Mouse (Mus musculus): Measurements from ENCODE around the gene Morn4.
A peak's percentile ranks its signal among the peaks of the same experiment; 100 is the strongest.

Gene Morn4

GRCm38 (mm10) chr19:42045269-42046102 lies 40.7 kb downstream of the Morn4 start, which contains the start of gene Hoga1:
Gene Hoga1 (plus strand): TSS chr19:42045610.
- DNase-seq (ENCODE audit: extremely low spot score, low spot score), result peak; percentile 73

- DNase-seq (ENCODE audit: extremely low spot score, low spot score), result no peak
These were observed 42.2 kb downstream of the Morn4 start for GRCm38 (mm10) chr19:42043988-42044387.

- DNase-seq (ENCODE audit: extremely low spot score, low spot score), result no peak
These were observed 47.8 kb downstream of the Morn4 start for GRCm38 (mm10) chr19:42038310-42038709.

GRCm38 (mm10) chr19:42037167-42037702 lies 48.9 kb downstream of the Morn4 start:
- no peak for DNase-seq (ENCODE audit: extremely low spot score, low spot score)

- DNase-seq (ENCODE audit: extremely low spot score, low spot score), result no peak
These were observed 49.8 kb downstream of the Morn4 start for GRCm38 (mm10) chr19:42036357-42036756.

- peak; percentile 79 for DNase-seq (ENCODE audit: extremely low spot score, low spot score)
These were observed 50.5 kb downstream of the Morn4 start, which contains the start of gene Ankrd2 for GRCm38 (mm10) chr19:42035456-42036248. Gene Ankrd2 (plus strand): TSS chr19:42036000.

- DNase-seq (ENCODE audit: extremely low spot score, low spot score), result no peak
These were observed 51.2 kb downstream of the Morn4 start for GRCm38 (mm10) chr19:42034881-42035455.

- no peak for DNase-seq (ENCODE audit: extremely low spot score, low spot score)
These were observed 51.9 kb downstream of the Morn4 start for GRCm38 (mm10) chr19:42034146-42034775.

GRCm38 (mm10) chr19:42033611-42034010 lies 52.5 kb downstream of the Morn4 start:
- no peak for DNase-seq (ENCODE audit: extremely low spot score, low spot score)

GRCm38 (mm10) chr19:42031112-42031511 lies 55.0 kb downstream of the Morn4 start:
- DNase-seq (ENCODE audit: extremely low spot score, low spot score), result no peak

- DNase-seq (ENCODE audit: extremely low spot score, low spot score), result peak; percentile 78
These were observed 60.0 kb downstream of the Morn4 start for GRCm38 (mm10) chr19:42026158-42026557.
